Mouse (Mus musculus): Measurements from ENCODE around the gene Abhd16b. TPM values are rescaled to one million over a fixed set of nuclear protein-coding genes. Genes with fewer than 3 reads are reported as not detected.

Abhd16b gene
- polyA plus RNA-seq (2015; fragmentation: Nextera tagmentation; extraction: Ambion mirVana): 0.18 and 0.28 TPM in 2 replicates

GRCm38 (mm10) chr2:181493156-181493927 lies at the start of gene Abhd16b:
Gene Abhd16b (plus strand): TSS chr2:181493206.

DNA sequence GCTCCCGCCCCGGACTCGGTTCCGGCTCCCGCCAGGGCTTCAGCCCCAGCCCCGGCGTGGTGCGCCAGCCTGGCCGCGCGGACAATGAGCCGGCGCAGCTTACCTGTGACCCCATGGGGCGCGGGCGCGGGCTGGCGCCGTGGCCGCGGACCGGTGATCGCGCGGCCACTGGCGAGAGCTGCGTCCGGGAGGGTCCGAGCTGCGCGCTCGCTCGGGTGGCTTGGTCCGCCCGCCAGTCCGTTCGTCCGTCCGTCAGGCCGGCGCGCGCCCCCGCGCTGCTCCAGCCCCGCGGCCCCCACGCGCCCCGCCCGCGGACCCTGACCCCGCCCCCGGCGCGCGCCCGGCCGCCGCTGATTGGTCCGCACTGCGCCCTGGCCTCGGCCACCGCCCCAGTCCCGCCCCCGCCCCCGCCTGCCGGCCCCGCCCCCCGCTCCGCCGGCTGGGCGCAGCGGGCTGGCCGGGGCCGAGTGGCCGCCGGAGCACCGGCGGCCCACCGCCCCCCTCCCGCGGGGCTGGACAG lies 33.8 kb upstream of the Abhd16b start, which contains the start of gene Zbtb46:
Gene Zbtb46 (minus strand): TSS at position 274 of the 520 bp plus-strand sequence.

GRCm38 (mm10) chr2:181496831-181497547 lies 4.0 kb downstream of the Abhd16b start, which contains the start of gene Tpd52l2:
Gene Tpd52l2 (plus strand): TSS chr2:181497142.

DNA sequence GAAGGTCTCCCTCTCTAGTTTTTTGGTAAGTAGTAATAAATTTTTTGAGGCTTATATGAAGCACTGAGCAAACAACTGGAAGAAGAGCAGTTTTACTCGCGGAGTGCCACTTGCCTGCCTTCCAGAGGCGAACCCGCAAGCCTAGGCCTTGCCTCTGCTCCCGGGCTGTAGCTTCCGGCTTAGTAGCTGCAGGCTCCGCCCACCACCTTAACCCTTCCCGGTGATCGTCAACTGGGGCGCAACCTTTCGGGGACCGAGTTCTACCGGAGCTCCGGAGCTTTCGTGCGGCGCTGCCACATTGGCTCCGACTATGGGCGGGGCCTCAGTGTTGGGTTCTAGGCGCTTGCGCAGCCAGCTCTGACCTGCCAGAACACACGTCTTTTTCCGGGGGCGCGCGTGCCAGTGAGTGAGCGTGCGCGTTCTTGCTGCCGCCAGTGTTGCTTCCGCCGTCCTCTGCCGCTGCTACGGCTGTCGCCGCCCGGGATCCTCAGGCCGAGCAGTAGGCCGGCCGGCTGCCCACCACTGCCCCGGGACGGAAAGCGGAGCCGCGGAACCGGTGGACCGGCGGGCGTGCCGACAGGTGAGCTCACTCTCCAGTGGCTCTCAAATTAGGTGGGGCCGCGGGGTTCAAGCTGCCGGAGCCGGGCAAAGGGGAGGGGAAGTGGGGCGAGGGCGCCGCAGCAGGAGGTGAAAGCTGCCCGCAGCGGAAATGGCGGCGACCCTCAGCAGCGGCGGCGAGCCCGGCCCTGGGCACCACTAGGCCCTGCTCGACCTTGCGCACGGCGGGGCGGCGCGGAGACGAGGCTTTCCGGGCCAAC lies 27.3 kb downstream of the Abhd16b start, which contains the start of gene Dnajc5:
Gene Dnajc5 (plus strand): TSS at position 368 of the 818 bp plus-strand sequence.

Other genes with a start within 250 kb of the Abhd16b start
- gene Gmeb2, start 205.2 kb upstream of the Abhd16b start, polyA plus RNA-seq (2015; fragmentation: Nextera tagmentation; extraction: Ambion mirVana): 4.3 and 4.9 TPM in 2 replicates
- gene Stmn3, start 178.7 kb upstream of the Abhd16b start, polyA plus RNA-seq (2015; fragmentation: Nextera tagmentation; extraction: Ambion mirVana): 0.15 and 0.42 TPM in 2 replicates
- 12.0 and 13.4 TPM in 2 replicates for gene Rtel1, start 173.5 kb upstream of the Abhd16b start, polyA plus RNA-seq (2015; fragmentation: Nextera tagmentation; extraction: Ambion mirVana)
- 21.8 and 22.9 TPM in 2 replicates for gene Zgpat, start 128.3 kb upstream of the Abhd16b start, polyA plus RNA-seq (2015; fragmentation: Nextera tagmentation; extraction: Ambion mirVana)
- gene Arfrp1, start 127.8 kb upstream of the Abhd16b start, polyA plus RNA-seq (2015; fragmentation: Nextera tagmentation; extraction: Ambion mirVana): 38.2 and 40.4 TPM in 2 replicates
- 7.3 and 8.7 TPM in 2 replicates for gene Lime1, start 113.1 kb upstream of the Abhd16b start, polyA plus RNA-seq (2015; fragmentation: Nextera tagmentation; extraction: Ambion mirVana)
- 5.7 and 6.2 TPM in 2 replicates for gene Zbtb46, start 33.8 kb upstream of the Abhd16b start, polyA plus RNA-seq (2015; fragmentation: Nextera tagmentation; extraction: Ambion mirVana)
- 111 and 112 TPM in 2 replicates for gene Tpd52l2, start 3.9 kb downstream of the Abhd16b start, polyA plus RNA-seq (2015; fragmentation: Nextera tagmentation; extraction: Ambion mirVana)
- gene Dnajc5, start 27.3 kb downstream of the Abhd16b start, polyA plus RNA-seq (2015; fragmentation: Nextera tagmentation; extraction: Ambion mirVana): 67.9 and 68.2 TPM in 2 replicates
- gene Uckl1, start 91.7 kb downstream of the Abhd16b start, polyA plus RNA-seq (2015; fragmentation: Nextera tagmentation; extraction: Ambion mirVana): 47.7 and 48.8 TPM in 2 replicates
- 34.5 and 34.7 TPM in 2 replicates for gene Prpf6, start 98.7 kb downstream of the Abhd16b start, polyA plus RNA-seq (2015; fragmentation: Nextera tagmentation; extraction: Ambion mirVana)
- 17.3 and 20.1 TPM in 2 replicates for gene Zfp512b, start 99.6 kb downstream of the Abhd16b start, polyA plus RNA-seq (2015; fragmentation: Nextera tagmentation; extraction: Ambion mirVana)
- gene Samd10, start 106.0 kb downstream of the Abhd16b start, polyA plus RNA-seq (2015; fragmentation: Nextera tagmentation; extraction: Ambion mirVana): 2.4 and 2.5 TPM in 2 replicates
- not detected in 2 replicates for gene Gm29797, start 163.8 kb downstream of the Abhd16b start, polyA plus RNA-seq (2015; fragmentation: Nextera tagmentation; extraction: Ambion mirVana)
- gene Sox18, start 178.4 kb downstream of the Abhd16b start, polyA plus RNA-seq (2015; fragmentation: Nextera tagmentation; extraction: Ambion mirVana): 37.8 and 41.7 TPM in 2 replicates
- 8.4 and 10.0 TPM in 2 replicates for gene Tcea2, start 187.1 kb downstream of the Abhd16b start, polyA plus RNA-seq (2015; fragmentation: Nextera tagmentation; extraction: Ambion mirVana)
- 16.7 and 22.8 TPM in 2 replicates for gene Rgs19, start 200.8 kb downstream of the Abhd16b start, polyA plus RNA-seq (2015; fragmentation: Nextera tagmentation; extraction: Ambion mirVana)
- gene Lkaaear1, start 205.2 kb downstream of the Abhd16b start, polyA plus RNA-seq (2015; fragmentation: Nextera tagmentation; extraction: Ambion mirVana): not detected in 2 replicates
- 0.14 and 0.18 TPM in 2 replicates for gene Oprl1, start 221.8 kb downstream of the Abhd16b start, polyA plus RNA-seq (2015; fragmentation: Nextera tagmentation; extraction: Ambion mirVana)

Measured in skeletal muscle tissue, postnatal 0 days (tissue).